Mouse (Mus musculus) myocyte (in vitro differentiated cells): ENCODE data around the gene Ogdh.

Source experiments
- CEBPB ChIP-seq: IDR thresholded peaks from 2 replicates; pipeline ENCODE4 v1.6.1; 2011; ENCODE audit warnings: mild to moderate bottlenecking, moderate library complexity; ENCODE audit not compliant: poor library complexity, insufficient read depth, severe bottlenecking
- E2F4 ChIP-seq: IDR thresholded peaks from one replicate; pipeline ENCODE4 v1.6.1; 2011; ENCODE audit warnings: mild to moderate bottlenecking, control low read depth, moderate library complexity; ENCODE audit not compliant: insufficient read depth
- MAX ChIP-seq: IDR thresholded peaks from one replicate; pipeline ENCODE4 v1.6.1; 2011; ENCODE audit warnings: low read depth, mild to moderate bottlenecking, control low read depth
- MYOD1 ChIP-seq, 3 experiments: IDR thresholded peaks; one replicate each; pipeline ENCODE4 v1.6.1; 2011; ENCODE audit warnings: control low read depth in 2 of 3, low read depth in 2 of 3, mild to moderate bottlenecking in 2 of 3, moderate library complexity in 1 of 3; ENCODE audit not compliant: insufficient read length in 2 of 3, control insufficient read depth in 1 of 3
- MYOG ChIP-seq, 3 experiments: IDR thresholded peaks; one replicate each; pipeline ENCODE4 v1.6.1; 2011; ENCODE audit warnings: control low read depth in 2 of 3, low read depth in 2 of 3, mild to moderate bottlenecking in 2 of 3; ENCODE audit not compliant: insufficient read length in 2 of 3, control insufficient read depth in 1 of 3, insufficient read depth in 1 of 3
- POLR2A ChIP-seq: IDR thresholded peaks from one replicate; pipeline ENCODE4 v1.6.1; 2011; ENCODE audit warnings: low read depth, mild to moderate bottlenecking, control low read depth, moderate library complexity; ENCODE audit not compliant: insufficient read length
- POLR2AphosphoS2 ChIP-seq: IDR thresholded peaks from one replicate; pipeline ENCODE4 v1.6.1; 2011; ENCODE audit warnings: low read depth, control low read depth; ENCODE audit not compliant: insufficient read length
- REST ChIP-seq: IDR thresholded peaks from one replicate; pipeline ENCODE4 v1.6.1; 2011; ENCODE audit warnings: mild to moderate bottlenecking, control low read depth, moderate library complexity; ENCODE audit not compliant: insufficient read depth, insufficient read length
- SRF ChIP-seq: IDR thresholded peaks from one replicate; pipeline ENCODE4 v1.6.1; 2011; ENCODE audit warnings: low read depth; ENCODE audit not compliant: control insufficient read depth, insufficient read length
- TCF12 ChIP-seq: IDR thresholded peaks from one replicate; pipeline ENCODE4 v1.6.1; 2011; ENCODE audit warnings: mild to moderate bottlenecking, control low read depth; ENCODE audit not compliant: poor library complexity, insufficient read depth, severe bottlenecking
- TCF3 ChIP-seq: IDR thresholded peaks from one replicate; pipeline ENCODE4 v1.6.1; 2011; ENCODE audit warnings: low read depth, control low read depth; ENCODE audit not compliant: insufficient read length
- USF1 ChIP-seq: IDR thresholded peaks from one replicate; pipeline ENCODE4 v1.6.1; 2011; ENCODE audit warnings: low read depth, mild to moderate bottlenecking, control low read depth, moderate library complexity

DNA sequence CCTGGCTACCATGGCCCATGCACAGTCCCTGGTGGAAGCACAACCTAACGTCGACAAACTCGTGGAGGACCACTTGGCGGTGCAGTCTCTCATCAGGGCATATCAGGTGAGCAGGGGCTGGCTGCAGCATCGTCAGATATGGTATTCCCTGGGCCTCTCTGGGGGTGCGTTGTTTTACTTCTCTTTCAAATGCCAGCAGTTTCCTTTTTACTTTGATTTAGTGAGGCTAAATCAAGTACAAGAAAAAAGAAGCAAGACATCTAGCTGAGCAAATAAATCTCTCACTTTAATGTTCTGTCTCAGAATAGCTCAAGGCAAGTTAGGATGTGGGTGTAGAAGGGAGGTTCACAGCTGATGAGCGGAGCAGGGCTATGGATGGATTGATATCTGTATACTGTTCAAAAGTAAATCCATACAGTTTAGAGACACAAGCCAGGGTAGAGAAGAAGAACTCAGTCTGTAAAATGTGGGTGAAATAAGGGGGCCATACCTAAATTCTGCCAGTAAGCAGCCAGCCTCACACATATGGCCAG is 22.5 kb downstream of the Ogdh start:
- TF ChIP-seq TCF12, result no peak
- no peak for TF ChIP-seq MYOG (IDR thresholded peaks at IDR 0.05; ENCODE audit: control insufficient read depth in 1 of 3, insufficient read depth in 1 of 3, insufficient read length in 2 of 3, low read depth in 2 of 3)
- TF ChIP-seq SRF, result no peak
- TF ChIP-seq USF1, result no peak
- no peak for TF ChIP-seq POLR2A
- TF ChIP-seq MYOD1 (IDR thresholded peaks at IDR 0.05; ENCODE audit: control insufficient read depth in 1 of 3, insufficient read length in 2 of 3, low read depth in 2 of 3), result no peak
- TF ChIP-seq E2F4, result no peak
- TF ChIP-seq POLR2AphosphoS2, result no peak
- TF ChIP-seq MAX, result no peak
- TF ChIP-seq TCF3, result no peak
- no peak for TF ChIP-seq REST
- no peak for TF ChIP-seq CEBPB
